Mouse (Mus musculus) adrenal gland, postnatal 4 days (tissue): ENCODE results near the gene Syngr1. TPM values are rescaled to one million over a fixed set of nuclear protein-coding genes. Genes with fewer than 3 reads are reported as not detected.

Experiments used
- DNase-seq, 2 experiments: peaks; one replicate each; pipeline ENCODE4 v3.0.0; 2021 to 2022; ENCODE audit warnings: low spot score in 2 of 2, mixed read lengths in 2 of 2
- long read RNA-seq, 2 experiments: library from polyadenylated mRNA; stranded (forward); transcript quantifications; one replicate each; pipeline ENCODE4 v2.0.0; 2021
- total RNA-seq, 2 experiments: library from RNA; stranded (reverse); gene quantifications; 2 replicates each; pipeline ENCODE4 v1.2.3; 2021

The Syngr1 gene
- total RNA-seq, result 10 to 100 TPM; 26.4 to 27.6 TPM
- long read RNA-seq, experiment 1, full-length matches to known transcripts, result 21 of 28 reads
- long read RNA-seq, experiment 1, partial matches to known transcripts, result 0 of 28 reads
- long read RNA-seq, experiment 1, other reads (novel, unspliced or antisense), result 7 of 28 reads
- long read RNA-seq, experiment 2, full-length matches to known transcripts, result 19 of 37 reads
- long read RNA-seq, experiment 2, partial matches to known transcripts, result 1 of 37 reads
- long read RNA-seq, experiment 2, other reads (novel, unspliced or antisense), result 17 of 37 reads

DNA sequence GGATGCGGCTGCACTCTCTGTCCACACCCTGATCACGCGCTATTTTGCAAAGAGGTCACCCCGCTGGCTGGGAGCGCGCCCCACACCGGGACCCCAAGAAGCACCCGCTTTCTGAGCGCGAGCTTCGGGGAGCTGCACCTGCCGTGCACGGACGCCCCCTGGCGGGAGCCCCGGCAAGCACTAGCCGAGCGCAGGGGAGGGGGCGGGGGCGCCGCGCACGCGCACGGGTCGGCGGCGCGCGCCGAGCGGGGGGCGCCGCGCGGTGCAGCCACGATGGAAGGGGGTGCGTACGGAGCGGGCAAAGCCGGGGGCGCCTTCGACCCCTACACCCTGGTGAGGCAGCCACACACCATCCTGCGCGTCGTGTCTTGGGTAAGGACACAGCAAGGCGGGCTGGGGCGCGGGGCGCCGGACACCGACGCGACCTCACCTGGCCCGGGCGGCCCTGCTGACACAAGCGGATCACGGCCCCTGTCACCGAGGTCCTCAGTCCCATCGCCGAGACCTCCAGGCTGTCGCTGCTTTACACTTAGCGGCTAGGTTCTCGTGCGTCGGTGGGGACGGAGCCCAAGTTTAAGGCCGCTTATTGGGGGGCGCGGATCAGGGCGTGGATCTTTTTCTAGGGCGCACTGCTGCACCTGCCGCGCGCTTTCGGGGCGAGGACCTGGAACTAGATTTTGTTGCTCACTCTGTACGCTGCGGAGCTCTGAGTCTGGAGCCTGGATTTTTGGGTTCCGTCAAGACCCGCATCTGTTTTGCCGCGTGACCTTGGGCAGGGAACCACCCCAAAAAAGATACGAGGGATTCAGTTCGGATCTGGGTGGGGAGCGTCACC lies at the start of gene Syngr1, which contains the start of gene Rpl3:
TSS of gene Syngr1 (plus strand) at position 214 of the 835 bp plus-strand sequence.
TSS of gene Rpl3 (minus strand) at position 748 of the 835 bp plus-strand sequence.
- peak; percentile 47 to 63 for DNase-seq

DNA sequence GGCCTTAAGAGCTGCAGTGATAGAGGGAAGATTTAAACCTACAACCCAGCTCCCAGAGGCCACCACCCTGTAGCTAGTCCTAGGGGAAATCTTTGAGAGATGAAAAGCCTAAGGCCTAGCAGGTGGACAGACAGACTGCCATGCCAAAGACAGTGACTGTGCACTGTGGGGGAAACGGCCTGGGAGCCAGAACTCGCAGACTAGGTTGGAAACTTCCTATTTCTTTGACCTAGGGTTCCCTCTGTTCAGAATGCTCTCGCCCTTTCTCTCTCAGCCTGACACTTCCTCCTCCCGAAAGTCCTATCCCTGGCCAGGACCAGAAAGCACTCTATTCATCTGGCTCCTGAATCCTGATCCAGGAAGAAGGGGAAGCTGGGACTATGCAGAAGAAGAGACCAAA lies 49.0 kb upstream of the Syngr1 start:
- no peak for DNase-seq

DNA sequence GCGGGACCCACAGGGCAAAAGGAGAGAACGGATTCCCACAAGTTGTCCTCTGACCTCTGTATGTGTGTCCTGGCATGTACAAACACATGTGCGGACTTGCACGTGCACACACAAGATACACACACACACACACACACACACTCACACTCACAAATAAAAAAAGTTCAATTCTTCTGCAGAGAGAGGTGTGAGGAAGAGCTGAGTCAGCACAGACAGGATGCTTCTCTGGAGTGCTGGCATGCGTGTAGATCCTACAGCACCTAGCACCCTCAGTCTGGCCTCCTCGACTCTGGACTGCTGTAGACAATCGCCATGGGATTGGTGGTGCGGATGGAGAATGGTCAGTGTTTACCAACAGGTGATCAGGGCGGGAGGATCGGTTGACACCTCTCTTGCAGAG lies 46.9 kb upstream of the Syngr1 start:
- no peak for DNase-seq

DNA sequence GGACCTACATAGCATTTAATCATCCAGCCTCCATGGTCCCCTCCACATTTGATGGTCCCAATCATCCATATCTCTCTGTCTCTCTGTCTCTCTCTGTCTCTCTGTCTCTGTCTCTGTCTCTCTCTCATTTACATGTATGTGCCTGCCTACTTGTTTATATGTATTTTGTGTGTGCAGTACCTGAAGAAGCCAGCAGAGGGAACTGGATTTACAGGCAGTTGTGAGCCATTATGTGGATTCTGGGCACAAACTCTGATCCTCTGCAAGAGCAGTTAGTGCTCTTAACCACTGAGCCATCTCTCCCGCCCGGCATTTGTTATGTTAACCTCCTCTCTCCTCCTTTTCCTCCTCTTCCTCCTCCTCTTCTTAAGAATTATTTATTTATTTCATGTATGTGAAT lies 45.4 kb upstream of the Syngr1 start:
- DNase-seq, result no peak

DNA sequence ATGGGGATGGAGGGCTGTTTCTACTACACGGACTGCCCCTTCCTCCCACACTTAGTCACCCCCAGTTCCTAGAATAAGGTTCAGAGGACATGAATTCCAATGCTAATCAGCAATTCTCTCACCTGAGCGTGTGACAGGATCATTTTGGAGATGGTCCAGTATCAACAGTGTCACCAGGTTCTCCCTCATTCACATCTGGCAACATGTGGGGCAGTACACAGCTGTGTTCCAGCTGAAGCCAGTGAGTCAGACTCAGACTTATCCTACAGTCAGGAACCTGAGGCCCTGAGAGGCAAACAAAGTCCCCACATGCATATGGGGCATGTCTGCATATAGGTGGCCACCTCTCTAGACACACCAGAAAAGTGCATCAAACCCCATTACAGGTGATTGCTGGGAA lies 43.9 kb upstream of the Syngr1 start:
- DNase-seq, result no peak

DNA sequence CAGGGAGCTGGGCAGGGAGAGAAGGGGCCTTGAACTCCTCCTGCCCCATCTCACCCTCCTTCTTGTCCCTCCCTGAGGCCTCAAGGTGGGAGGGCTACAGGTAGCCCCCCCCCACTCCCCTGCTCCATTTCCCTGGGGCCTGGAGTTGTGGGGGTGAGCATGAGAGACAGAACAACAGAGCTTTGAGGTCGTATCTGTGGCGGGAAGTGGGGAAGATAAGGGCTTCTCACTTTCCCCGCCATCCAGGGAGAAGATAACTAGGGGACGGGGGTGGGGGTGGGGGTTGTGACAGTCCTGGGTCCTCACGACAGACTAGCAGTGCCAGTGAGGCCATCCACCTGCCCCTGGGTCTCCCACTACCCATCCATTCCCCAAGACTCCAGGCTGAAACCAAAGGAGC lies 43.2 kb upstream of the Syngr1 start:
- DNase-seq, result no peak

DNA sequence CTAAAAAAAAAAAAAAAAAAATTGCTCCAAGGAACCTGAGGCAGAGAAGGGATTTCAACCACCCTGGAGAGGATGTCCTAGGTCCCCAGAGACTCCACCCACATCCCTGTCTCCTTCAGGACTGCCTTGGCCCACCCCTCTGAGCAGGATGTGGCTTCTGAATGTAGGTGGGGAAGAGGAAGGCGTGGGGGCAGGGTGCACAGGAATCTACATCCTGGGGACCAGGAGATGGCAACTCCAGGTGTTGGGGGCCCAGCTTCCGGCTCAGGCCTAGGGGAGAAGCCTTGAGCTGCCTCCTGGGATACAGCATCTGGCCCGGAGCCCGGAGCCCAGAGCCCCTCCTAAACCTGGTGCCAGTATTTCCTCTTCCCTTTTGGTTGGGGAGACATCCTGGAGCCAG lies 41.0 kb upstream of the Syngr1 start:
- no peak for DNase-seq

DNA sequence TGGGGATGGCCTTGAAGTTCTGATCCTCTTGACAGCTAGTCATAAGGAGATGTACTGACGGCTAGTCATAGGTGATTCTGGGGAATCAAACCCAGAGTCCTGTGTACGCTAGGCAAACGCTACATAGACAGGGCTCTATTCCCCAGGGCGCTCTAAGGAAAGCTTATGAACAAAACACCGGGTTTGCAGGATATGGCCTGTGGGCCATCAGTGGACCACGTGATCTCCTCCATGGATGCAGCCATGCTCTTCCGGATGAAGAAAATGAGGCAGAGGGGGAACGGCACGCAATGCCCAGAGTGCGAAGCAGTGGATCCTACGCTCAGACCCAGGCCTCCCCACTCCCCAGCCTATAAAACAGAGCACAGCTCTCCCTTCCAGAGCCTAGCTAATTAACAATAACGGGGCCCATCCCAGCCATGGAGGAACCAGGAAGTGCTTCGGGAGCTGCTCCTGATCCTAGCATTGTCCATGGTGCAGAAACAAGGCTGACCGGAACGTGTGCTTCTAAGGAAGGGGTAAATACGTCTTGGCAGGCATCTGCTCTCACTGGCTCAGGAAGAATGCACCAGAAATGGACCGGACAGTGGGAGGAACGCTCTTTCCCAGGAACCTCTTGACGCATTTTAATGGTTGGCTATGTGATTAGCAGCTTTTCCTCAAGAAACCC lies 39.9 kb upstream of the Syngr1 start:
- DNase-seq, result no peak

DNA sequence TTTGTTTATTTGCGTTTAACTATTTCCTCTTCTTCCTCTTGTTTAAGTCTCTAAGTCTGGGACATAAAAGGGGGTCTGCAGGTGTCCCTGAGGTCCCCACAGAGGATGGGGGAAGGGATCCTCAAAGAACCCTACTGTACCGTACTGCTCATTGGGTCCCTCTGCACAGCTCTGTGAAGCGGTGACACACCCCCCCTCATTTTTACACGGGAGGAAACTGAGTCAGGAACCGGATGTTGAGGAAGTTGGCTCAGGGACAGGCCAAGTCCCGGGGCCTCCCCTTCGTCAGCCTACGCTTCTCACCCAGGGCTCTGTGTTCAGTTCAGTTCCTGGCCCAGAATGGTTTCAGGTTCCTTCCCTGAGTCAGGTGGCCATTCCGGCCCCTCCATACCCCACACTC lies 39.4 kb upstream of the Syngr1 start:
- DNase-seq, result no peak

DNA sequence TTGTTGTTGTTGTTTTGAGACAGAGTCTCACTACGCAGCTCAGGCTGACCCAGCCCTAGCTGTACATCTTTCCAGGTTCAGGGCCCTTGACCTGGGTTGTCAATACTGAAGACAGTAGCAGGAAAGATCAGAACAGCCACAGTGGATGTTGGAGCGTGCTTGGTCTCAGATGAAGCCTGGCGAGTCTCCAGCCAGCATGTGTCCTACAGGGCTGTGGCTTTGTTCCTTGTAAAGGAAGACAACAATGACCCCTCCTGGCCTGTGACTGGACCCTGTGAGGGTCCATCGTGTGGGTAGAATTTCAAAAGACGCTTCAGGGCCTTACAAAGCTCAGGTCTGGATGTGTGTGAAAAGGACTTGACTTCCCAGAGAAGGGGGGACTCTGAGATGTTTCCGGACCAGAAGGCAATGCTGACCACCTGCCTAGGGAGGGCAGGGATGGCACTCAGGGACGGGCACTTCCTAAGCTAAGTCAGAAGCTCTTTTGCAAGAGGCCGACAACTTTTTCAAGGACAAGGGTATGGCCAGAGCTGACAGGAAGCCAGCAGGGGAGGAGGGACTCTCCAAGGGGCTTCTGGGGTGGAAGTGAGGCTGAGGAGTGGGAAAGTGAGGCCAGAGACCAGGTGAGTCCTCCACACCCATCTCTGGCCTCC lies 37.6 kb upstream of the Syngr1 start:
- no peak for DNase-seq

DNA sequence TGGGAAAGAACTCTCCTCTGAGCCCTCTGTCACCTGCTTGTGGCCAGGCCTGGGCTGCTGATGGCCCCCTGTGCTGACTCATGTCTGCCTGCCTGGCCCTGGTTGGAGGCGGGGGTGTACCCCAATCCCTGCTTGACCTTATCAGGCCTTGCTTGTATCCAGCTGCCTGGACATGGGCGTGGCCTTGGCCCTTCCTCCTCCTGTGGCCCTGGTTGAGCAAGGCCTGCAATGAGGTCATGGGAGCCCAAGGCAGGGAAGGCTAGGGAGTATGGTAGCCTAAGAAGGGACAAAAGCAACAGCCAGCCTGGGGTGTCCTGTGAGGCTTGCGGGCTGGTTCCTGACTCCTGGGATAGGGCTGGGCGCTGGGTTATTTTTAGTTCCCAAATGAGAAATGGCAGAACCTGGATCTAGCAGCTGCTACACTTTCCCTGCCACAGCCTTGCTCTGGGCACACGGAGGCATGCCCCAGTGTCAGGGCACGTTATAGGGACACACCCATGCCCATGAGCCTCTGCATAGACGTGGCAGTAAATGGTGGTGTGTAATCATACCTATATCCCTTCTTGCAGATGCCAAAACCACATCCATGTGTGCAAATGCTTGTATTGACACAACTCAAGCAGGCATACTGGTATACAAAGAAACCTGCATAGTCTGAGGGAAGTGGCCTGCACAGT lies 37.0 kb upstream of the Syngr1 start:
- peak; percentile 48 to 63 for DNase-seq

DNA sequence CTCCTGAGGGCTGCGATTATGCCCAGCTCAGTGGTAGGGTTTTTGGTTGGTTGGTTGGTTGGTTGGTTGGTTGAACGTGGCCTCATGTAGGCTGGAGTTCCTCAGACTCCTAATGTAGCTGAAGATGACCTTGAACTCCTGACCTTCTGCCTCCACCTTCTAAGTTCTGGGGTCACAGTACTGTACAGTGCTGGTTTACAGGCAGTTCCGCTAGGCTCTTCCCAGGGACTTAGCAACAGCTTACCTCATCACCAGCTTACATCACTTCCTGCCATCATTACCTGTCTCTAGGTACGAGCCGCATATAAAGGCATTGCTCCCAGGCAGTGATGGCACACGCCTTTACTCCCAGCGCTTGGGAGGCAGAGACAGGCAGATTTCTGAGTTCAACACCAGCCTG lies 33.0 kb upstream of the Syngr1 start:
- no peak for DNase-seq

DNA sequence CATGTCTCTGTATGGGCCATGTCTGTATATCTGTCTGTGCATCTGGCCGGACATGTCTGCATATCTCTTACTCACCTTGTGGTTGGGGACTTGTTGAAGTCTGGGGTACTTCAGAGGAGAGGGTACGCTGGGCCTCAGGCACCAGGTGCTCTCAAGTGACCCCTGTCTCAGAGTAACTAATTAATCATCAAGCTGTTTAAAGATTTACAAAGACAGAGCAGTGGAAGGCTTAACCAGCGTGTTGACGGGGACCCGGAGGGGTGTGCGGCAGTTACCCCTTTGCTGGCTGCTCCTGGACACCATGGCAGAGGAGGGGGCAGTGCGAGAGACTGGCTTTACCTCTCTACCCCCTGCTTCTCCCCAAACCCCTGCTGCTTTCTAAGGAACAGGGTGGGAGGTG lies 31.5 kb upstream of the Syngr1 start:
- DNase-seq, result no peak

DNA sequence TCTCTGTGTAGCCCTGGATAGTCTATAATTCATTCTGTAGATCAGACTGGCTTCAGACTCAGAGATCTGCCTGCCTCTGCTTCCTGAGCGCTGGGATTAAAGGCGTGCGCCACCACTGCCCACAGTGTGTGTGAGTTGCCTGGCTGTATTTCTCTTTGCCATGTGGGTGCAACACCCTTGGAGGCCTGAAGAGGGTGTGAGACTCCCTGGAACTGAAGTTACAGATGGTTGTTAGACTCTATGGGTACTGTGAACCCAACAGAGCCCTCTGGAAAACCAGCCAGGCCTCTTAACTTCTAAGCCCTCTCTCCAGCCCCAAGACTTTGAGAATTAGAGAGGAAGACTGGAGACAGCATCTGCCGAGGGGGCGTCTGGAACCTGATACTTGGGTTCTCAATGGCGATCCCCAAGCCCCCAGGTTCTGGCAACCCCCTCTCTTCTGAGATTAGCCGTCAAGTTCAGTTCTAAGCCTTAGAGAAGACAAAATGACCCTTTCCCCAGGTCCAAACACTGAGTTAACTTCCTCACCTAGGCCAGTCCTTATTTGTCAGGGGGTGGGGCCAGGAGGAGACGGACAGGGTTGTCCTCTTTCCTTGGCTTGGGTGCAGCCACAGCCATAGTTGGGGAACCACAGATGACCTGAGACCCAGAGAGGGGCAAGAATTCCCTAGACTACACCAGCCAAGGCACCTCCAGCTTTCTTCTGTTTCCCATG lies 30.6 kb upstream of the Syngr1 start:
- no peak for DNase-seq

DNA sequence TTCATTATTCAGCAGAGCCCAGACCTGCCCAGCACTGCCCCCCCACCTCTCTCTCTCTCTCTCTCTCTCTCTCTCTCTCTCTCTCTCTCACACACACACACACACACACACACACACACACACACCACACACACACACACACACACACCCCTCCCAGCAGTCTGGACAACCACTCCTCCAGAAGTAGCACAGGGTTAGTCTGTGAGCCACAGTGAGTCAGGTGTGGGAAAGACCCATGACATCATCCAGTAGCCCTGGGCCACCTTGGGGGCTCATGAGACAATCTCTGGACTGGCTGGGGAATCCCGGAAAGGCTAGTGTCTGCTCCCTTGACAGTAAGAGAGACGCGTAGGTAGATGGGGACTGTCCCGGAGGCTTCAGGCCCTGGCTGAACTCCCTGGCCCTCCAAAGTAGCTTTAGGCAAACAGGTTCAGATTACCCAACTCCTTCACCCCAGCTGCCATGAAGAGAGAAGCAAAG lies 30.0 kb upstream of the Syngr1 start:
- DNase-seq, result no peak

DNA sequence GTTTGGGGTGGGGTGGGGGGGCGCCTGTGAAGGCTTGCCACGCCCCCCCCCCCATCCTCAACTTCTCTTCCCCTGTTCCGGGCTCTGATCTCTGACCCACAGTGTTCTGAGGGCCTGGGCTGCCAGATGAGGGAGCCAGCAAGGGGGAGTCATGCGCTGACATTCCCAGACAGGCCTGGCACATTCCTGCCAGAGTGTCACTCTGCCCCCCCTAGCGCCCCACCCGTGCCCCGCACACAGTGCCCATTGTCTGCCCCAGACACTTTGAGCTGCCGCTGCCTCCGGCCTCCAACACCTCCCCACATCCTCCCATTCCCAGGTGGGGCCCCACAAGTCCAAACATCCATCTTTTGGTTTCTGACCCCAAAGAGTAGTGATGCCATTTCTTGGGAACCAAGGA lies 28.8 kb upstream of the Syngr1 start:
- no peak for DNase-seq

DNA sequence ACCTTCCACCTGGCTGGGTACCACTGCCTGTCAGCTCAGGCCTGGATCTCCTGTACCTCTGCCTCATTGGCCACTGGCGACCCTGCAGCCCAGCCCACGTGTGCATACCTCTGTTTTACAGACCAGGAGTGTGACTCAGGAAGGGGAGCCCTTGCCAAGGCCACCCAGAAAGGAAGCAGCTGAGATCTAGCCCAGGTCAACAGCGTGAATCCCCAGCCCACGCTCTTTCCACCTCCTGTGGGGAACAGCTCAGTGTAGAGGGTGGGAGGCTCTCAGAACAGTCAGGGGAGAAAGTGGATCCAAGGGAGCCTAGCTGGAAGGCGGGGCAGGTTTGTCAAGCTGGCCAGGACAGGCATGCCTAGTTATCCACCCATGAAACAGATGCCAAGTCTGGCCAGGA lies 28.3 kb upstream of the Syngr1 start:
- DNase-seq, result no peak

DNA sequence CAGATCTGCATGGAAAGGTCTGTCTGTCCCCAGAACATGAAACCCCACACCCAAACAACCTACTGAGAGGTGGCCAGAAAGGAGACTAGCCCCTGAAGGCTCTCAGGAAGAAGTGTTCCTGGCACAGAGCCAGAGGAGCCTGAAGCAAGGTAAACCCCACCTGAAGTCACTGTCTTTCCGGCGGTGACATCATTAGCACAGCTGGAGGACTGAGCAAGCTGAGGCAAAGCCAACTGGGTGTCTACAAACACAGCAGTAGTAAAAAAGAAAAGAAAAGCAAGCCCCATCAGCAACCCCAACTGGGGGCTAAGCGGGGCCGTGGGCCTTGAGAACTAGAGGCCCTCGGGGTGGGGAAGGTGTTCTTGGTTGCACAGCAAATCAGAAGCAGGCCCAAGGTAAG lies 26.2 kb upstream of the Syngr1 start:
- DNase-seq, result no peak

DNA sequence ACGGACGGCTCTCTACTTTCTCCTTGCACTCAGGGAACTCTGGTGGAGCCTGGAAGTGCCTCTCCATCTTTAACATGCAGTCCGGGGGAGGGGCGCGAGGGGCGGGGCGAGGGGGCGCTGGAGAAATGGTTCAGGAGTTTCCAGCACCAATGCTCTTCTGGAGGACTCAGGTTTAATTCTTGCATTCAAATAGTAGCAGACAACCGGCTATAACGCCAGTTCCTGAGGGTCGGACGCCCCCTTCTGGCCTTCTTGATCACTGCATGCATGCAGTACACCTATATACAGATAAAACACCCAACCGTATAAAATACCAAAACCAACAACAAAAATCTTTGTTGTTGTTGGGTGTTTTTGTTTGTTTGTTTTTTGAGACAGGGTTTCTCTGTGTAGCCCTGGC lies 25.7 kb upstream of the Syngr1 start:
- DNase-seq, result no peak

DNA sequence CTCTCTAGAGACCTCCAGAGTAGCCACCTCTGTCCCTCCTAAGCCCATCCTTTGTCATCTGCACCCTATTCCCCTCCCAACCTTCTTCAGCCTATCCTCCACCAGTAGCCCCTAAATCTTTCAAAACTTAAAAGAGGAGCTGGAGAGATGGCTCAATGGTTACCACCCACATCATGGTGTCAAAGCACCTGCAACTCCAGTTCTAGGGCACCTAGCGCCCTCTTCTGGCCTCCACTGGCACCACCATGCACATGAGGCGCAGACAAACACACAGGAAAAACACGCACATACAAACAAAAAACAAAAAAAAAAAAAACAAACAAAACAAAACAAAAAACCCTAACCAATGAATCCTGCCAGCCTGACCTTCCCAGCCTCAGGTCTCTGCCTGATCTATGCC lies 24.6 kb upstream of the Syngr1 start:
- no peak for DNase-seq
